Mouse (Mus musculus) megakaryocyte, embryonic 14.5 days (primary cell): Measurements from ENCODE around the gene Grap2. TPM values are rescaled to one million over a fixed set of nuclear protein-coding genes. Genes with fewer than 3 reads are reported as not detected.
A peak's percentile ranks its signal among the peaks of the same experiment; 100 is the strongest.

Experiments
- H3K27me3 ChIP-seq: replicated peaks from 2 replicates; pipeline ENCODE3; 2012; ENCODE audit warnings: inconsistent platforms
- H3K36me3 ChIP-seq: replicated peaks from 2 replicates; pipeline ENCODE3; 2012; ENCODE audit warnings: low read length, inconsistent platforms, mixed read lengths
- H3K4me1 ChIP-seq: 2 replicates; pipeline ENCODE4 v1.6.1; 2012; ENCODE audit warnings: inconsistent platforms
- H3K4me3 ChIP-seq: replicated peaks from 2 replicates; pipeline ENCODE3; 2012; ENCODE audit warnings: moderate library complexity, mild to moderate bottlenecking, inconsistent platforms
- H3K9me3 ChIP-seq: 2 replicates; pipeline ENCODE4 v1.6.1; 2012; ENCODE audit warnings: inconsistent platforms
- FLI1 ChIP-seq: IDR thresholded peaks from 2 replicates; pipeline ENCODE4 v1.6.1; 2012; ENCODE audit warnings: low read length, inconsistent platforms, mixed read lengths
- GATA1 ChIP-seq: IDR thresholded peaks from 3 replicates; pipeline ENCODE4 v1.6.1; 2012; ENCODE audit warnings: mixed read lengths, low read length, inconsistent platforms, borderline replicate concordance
- polyA plus RNA-seq: library from polyadenylated mRNA; stranded (reverse); fragments of >175 nt; gene quantifications from 2 replicates; pipeline ENCODE4 v1.2.3, GENCODE M21; 2012; ENCODE audit warnings: low replicate concordance; ENCODE audit not compliant: insufficient read depth

The Grap2 gene
- polyA plus RNA-seq, 1 experiment, result 136 TPM

GRCm38 (mm10) chr15:80630711-80631110 is 58.3 kb downstream of the Grap2 start:
- no peak for TF ChIP-seq FLI1
- no peak for TF ChIP-seq GATA1
- Histone ChIP-seq H3K4me1 (peaks cover 100% of the 10 kb centered on the region), H3K27me3 (no peaks in the 10 kb centered on the region), H3K9me3 (0 out of 2 replicates have a peak, but pooled peaks cover 6% of the 10 kb centered on the region), H3K4me3 (peak overlapping the region; percentile 21), H3K36me3 (peaks cover 96% of the 10 kb centered on the region)

GRCm38 (mm10) chr15:80631311-80631710 is 58.9 kb downstream of the Grap2 start:
- peaks cover 2% of the 10 kb centered on the region for H3K27me3 ChIP-seq
- H3K36me3 ChIP-seq, result peaks cover 96% of the 10 kb centered on the region
- H3K4me3 ChIP-seq, result no peak overlapping the region
- peaks cover 100% of the 10 kb centered on the region for H3K4me1 ChIP-seq
- TF ChIP-seq FLI1 (no peak), GATA1 (no peak)
- 0 out of 2 replicates have a peak, but pooled peaks cover 3% of the 10 kb centered on the region for H3K9me3 ChIP-seq

- no peaks in the 10 kb centered on the region for H3K9me3 ChIP-seq
- H3K4me1 ChIP-seq, result peaks cover 100% of the 10 kb centered on the region
- TF ChIP-seq FLI1 (no peak), GATA1 (no peak)
- H3K36me3 ChIP-seq, result peaks cover 96% of the 10 kb centered on the region
- peak overlapping the region; percentile 21 for H3K4me3 ChIP-seq
- H3K27me3 ChIP-seq, result peaks cover 2% of the 10 kb centered on the region
Measured at GRCm38 (mm10) chr15:80632280-80632893, 60.0 kb downstream of the Grap2 start.

- H3K27me3 ChIP-seq, result peaks cover 2% of the 10 kb centered on the region
- peak overlapping the region; percentile 38 for H3K4me3 ChIP-seq
- H3K9me3 ChIP-seq, result no peaks in the 10 kb centered on the region
- peaks cover 95% of the 10 kb centered on the region for H3K36me3 ChIP-seq
- TF ChIP-seq FLI1 (no peak), GATA1 (no peak)
- H3K4me1 ChIP-seq, result peaks cover 100% of the 10 kb centered on the region
Measured at GRCm38 (mm10) chr15:80634391-80635193, 62.2 kb downstream of the Grap2 start.

GRCm38 (mm10) chr15:80636757-80637372 is 64.5 kb downstream of the Grap2 start:
- Histone ChIP-seq H3K36me3 (peaks cover 97% of the 10 kb centered on the region), H3K9me3 (peaks cover 10% of the 10 kb centered on the region), H3K27me3 (peaks cover 2% of the 10 kb centered on the region), H3K4me3 (peak overlapping the region; percentile 78), H3K4me1 (peaks cover 97% of the 10 kb centered on the region)
- TF ChIP-seq GATA1 (no peak), FLI1 (no peak)

GRCm38 (mm10) chr15:80639071-80639702 is 66.8 kb downstream of the Grap2 start:
- H3K4me1 ChIP-seq, result peaks cover 92% of the 10 kb centered on the region
- peaks cover 97% of the 10 kb centered on the region for H3K36me3 ChIP-seq
- peaks cover 10% of the 10 kb centered on the region for H3K9me3 ChIP-seq
- TF ChIP-seq GATA1, result no peak
- TF ChIP-seq FLI1, result peak; percentile 67; the same call in 1 of the 2 replicates
- peak overlapping the region; percentile 5 for H3K4me3 ChIP-seq
- peaks cover 2% of the 10 kb centered on the region for H3K27me3 ChIP-seq

GRCm38 (mm10) chr15:80639874-80640273 is 67.5 kb downstream of the Grap2 start:
- Histone ChIP-seq H3K4me1 (peaks cover 86% of the 10 kb centered on the region), H3K36me3 (peaks cover 98% of the 10 kb centered on the region), H3K4me3 (peak overlapping the region; percentile 38), H3K9me3 (peaks cover 10% of the 10 kb centered on the region), H3K27me3 (peaks cover 2% of the 10 kb centered on the region)
- TF ChIP-seq FLI1 (no peak), GATA1 (no peak)

GRCm38 (mm10) chr15:80641702-80642435 is 69.5 kb downstream of the Grap2 start:
- Histone ChIP-seq H3K36me3 (peaks cover 99% of the 10 kb centered on the region), H3K4me3 (no peak overlapping the region), H3K9me3 (peaks cover 10% of the 10 kb centered on the region), H3K4me1 (peaks cover 73% of the 10 kb centered on the region), H3K27me3 (no peaks in the 10 kb centered on the region)
- no peak for TF ChIP-seq GATA1
